In the genomic region with DNA sequence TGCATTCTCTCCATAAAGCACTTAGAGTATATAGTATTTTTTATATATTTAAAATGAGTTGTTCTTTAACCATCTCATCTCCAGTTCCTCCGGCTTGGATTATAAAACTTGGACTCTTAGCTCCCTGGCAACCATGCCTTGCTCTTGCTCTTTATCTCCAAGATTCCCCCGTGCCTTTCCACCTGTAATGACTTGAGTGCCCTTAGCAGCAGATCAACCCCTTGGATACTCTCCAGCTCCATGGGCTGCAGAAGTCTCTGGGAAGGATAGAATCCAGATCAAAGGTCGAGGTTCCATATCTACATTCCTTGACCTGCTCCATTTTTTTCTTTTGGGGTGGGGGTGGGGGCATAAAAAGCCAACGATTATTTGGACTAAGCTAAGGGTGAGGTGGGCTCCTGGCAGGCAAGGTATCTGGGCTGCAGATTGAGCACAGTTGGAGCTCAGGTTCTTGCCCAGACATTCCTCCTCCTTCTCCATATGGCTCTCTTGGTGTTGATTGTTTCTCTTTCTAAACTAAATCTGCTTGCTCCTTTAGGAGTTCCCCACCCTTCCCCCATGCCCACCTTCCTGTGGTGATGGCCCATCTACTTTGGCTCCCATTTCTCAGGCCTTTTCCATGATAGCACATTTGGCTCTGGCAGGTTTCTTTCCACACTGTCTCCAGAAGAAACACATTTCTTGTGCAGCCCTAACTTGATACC, we compare ENCODE assay signal across 24 mouse cellular contexts.
DNase-seq lines count a peak whose midpoint lies in the region; ATAC-seq and TF ChIP-seq lines count a peak whose summit lies in the region.
"Had no signal": no experiment of that assay in that cellular context is flagged by ENCODE, and none has a peak within 500 bp of the region (broad histone marks: within the 10 kb centered on the region; RNA-seq: fewer than 3 reads in every experiment).

No protein-coding gene starts in this region.

- no peak overlapping the region for H3K4me2 ChIP-seq in intestine, embryonic 16.5 days (ENCODE audit: low read depth, low read length)
- no peak overlapping the region for H3K4me2 ChIP-seq in intestine, embryonic 15.5 days (replicated peaks)
- H3K4me2 ChIP-seq: embryonic facial prominence, embryonic 12.5 days; forebrain, embryonic 13.5 days; hindbrain, embryonic 15.5 days; kidney, embryonic 15.5 days; liver, embryonic 15.5 days; lung, embryonic 15.5 days had no signal

- H3K36me3 ChIP-seq in intestine, embryonic 16.5 days (ENCODE audit: control insufficient read depth, insufficient read depth, low read length) = no peaks in the 10 kb centered on the region
- no peaks in the 10 kb centered on the region for H3K36me3 ChIP-seq in intestine, embryonic 15.5 days
- H3K36me3 ChIP-seq: embryonic facial prominence, embryonic 12.5 days; hindbrain, embryonic 15.5 days; kidney, embryonic 15.5 days; liver, embryonic 15.5 days; lung, embryonic 15.5 days had no signal

- H3K9ac ChIP-seq in intestine, embryonic 16.5 days (ENCODE audit: low read depth, low read length) = no peak overlapping the region
- H3K9ac ChIP-seq in intestine, embryonic 15.5 days = no peak overlapping the region
- H3K9ac ChIP-seq: embryonic facial prominence, embryonic 12.5 days; forebrain, embryonic 13.5 days; hindbrain, embryonic 15.5 days; kidney, embryonic 15.5 days; liver, embryonic 15.5 days; lung, embryonic 15.5 days had no signal

- no peak for TF ChIP-seq POLR2A in cerebellum, adult 2 months (IDR thresholded peaks at IDR 0.05; ENCODE audit: borderline replicate concordance, insufficient read depth, low read length)

- H3K27me3 ChIP-seq in intestine, embryonic 16.5 days (replicated peaks; ENCODE audit: control insufficient read depth, insufficient read depth, low read length) = no peaks in the 10 kb centered on the region
- H3K27me3 ChIP-seq in intestine, embryonic 15.5 days (replicated peaks) = no peaks in the 10 kb centered on the region
- no peaks in the 10 kb centered on the region for H3K27me3 ChIP-seq in cerebellum, adult 2 months (ENCODE audit: control insufficient read depth, insufficient read depth, low read length)
- H3K27me3 ChIP-seq: embryonic facial prominence, embryonic 12.5 days; forebrain, embryonic 13.5 days; hindbrain, embryonic 15.5 days; kidney, embryonic 15.5 days; liver, embryonic 15.5 days; lung, embryonic 15.5 days had no signal

- peak; percentile 95 for DNase-seq in brain, adult 2 months (ENCODE audit: low read depth, low spot score)
- peak; percentile 87 to 93 for DNase-seq in cerebellum, adult 2 months
- peak; percentile 89 to 90 for DNase-seq in cerebellum, postnatal 25 days
- DNase-seq in embryo, embryonic 9.5 days (ENCODE audit: extremely low spot score) = no peak
- no peak for DNase-seq in gastrocnemius, adult 8-10 months (ENCODE audit: low spot score in 2 of 2)
- DNase-seq: gastrocnemius, adult 2 months; heart, postnatal 4 days; kidney, postnatal 4 days; liver; lung, postnatal 4 days; right cerebral cortex, adult 18-20 months; thymus, adult 18-20 months; thymus, postnatal 36 days had no signal

- no peak overlapping the region for H3K4me3 ChIP-seq in intestine, embryonic 16.5 days (ENCODE audit: low read length)
- no peak overlapping the region for H3K4me3 ChIP-seq in intestine, embryonic 15.5 days (replicated peaks)
- H3K4me3 ChIP-seq in cerebellum, adult 2 months (replicated peaks; ENCODE audit: insufficient read depth, low read depth, low read length) = no peak overlapping the region
- H3K4me3 ChIP-seq: embryonic facial prominence, embryonic 12.5 days; erythroblast, embryonic 14.5 days; forebrain, embryonic 13.5 days; gastrocnemius, adult 2 months; hindbrain, embryonic 15.5 days; kidney, embryonic 15.5 days; liver, embryonic 15.5 days; lung, embryonic 15.5 days had no signal

- 52% methylated on average over 4 of the region's 4 CpGs for WGBS in intestine, embryonic 16.5 days
- WGBS in intestine, embryonic 15.5 days = 48% methylated on average over 4 of the region's 4 CpGs
- 6% methylated on average over 4 of the region's 4 CpGs for WGBS in cerebellum, adult 2 months

- TF ChIP-seq CTCF in cerebellum, adult 2 months (IDR thresholded peaks at IDR 0.05; ENCODE audit: borderline replicate concordance, insufficient read depth, low read depth, low read length) = no peak

- H3K4me1 ChIP-seq in intestine, embryonic 16.5 days (ENCODE audit: control insufficient read depth, insufficient read depth, low read length) = no peaks in the 10 kb centered on the region
- H3K4me1 ChIP-seq in intestine, embryonic 15.5 days (replicated peaks) = no peaks in the 10 kb centered on the region
- H3K4me1 ChIP-seq in cerebellum, adult 2 months (ENCODE audit: control insufficient read depth, insufficient read depth, low read length) = no peaks in the 10 kb centered on the region; the same call in 1 of the 2 replicates
- H3K4me1 ChIP-seq: embryonic facial prominence, embryonic 12.5 days; hindbrain, embryonic 15.5 days; kidney, embryonic 15.5 days; liver, embryonic 15.5 days; lung, embryonic 15.5 days had no signal

- H3K27ac ChIP-seq in intestine, embryonic 16.5 days (ENCODE audit: low read length) = no peak overlapping the region
- H3K27ac ChIP-seq in intestine, embryonic 15.5 days = no peak overlapping the region
- H3K27ac ChIP-seq in cerebellum, adult 2 months (ENCODE audit: insufficient read depth, low read length) = 0 out of 2 replicates have a peak overlapping the region, but pooled peaks have one; percentile 47
- H3K27ac ChIP-seq: embryonic facial prominence, embryonic 12.5 days; forebrain, embryonic 13.5 days; gastrocnemius, adult 2 months; hindbrain, embryonic 15.5 days; kidney, embryonic 15.5 days; liver, embryonic 15.5 days; lung, embryonic 15.5 days had no signal

- H3K9me3 ChIP-seq in intestine, embryonic 16.5 days (ENCODE audit: control insufficient read depth, low read length) = no peaks in the 10 kb centered on the region
- H3K9me3 ChIP-seq in intestine, embryonic 15.5 days = no peaks in the 10 kb centered on the region
- H3K9me3 ChIP-seq: embryonic facial prominence, embryonic 12.5 days; forebrain, embryonic 13.5 days; hindbrain, embryonic 15.5 days; kidney, embryonic 15.5 days; liver, embryonic 15.5 days; lung, embryonic 15.5 days had no signal

- peak; percentile 46; the same call in 1 of the 2 replicates for ATAC-seq in intestine, embryonic 16.5 days
- no peak for ATAC-seq in intestine, embryonic 15.5 days
- ATAC-seq: forebrain, embryonic 13.5 days; intestine, postnatal 0 days; midbrain, embryonic 16.5 days had no signal

Comparison
In these comparisons a context has a peak if more than half of its experiments do, and no peak if none do; other contexts are left out.
1. DNase-seq: peak in brain, adult 2 months (single experiment), cerebellum, adult 2 months (2 of 2) and cerebellum, postnatal 25 days (2 of 2); none in embryo, embryonic 9.5 days (single experiment) and gastrocnemius, adult 8-10 months (0 of 2).